Mouse (Mus musculus) heart, adult 2 months (tissue): ENCODE measurements at regions not wholly inside any gene's neighbourhood (a gene's known extent, or its start where the extent isn't known, plus 50 kb on each side); places are given as distances from the start of the nearest gene placed in this dataset.

Experiments
- CTCF ChIP-seq: fragments of 200-600 bp; IDR thresholded peaks from 2 replicates; pipeline ENCODE4 v1.8.1; 2022; ENCODE audit warnings: antibody characterized with exemption, mild to moderate bottlenecking, moderate library complexity
- EP300 ChIP-seq: fragments of 200-500 bp; IDR thresholded peaks from 2 replicates; pipeline ENCODE4 v1.6.1; 2011; ENCODE audit warnings: low read depth, low read length, control low read depth; ENCODE audit not compliant: insufficient read depth
- POLR2A ChIP-seq: fragments of 200-500 bp; IDR thresholded peaks from 2 replicates; pipeline ENCODE4 v1.6.1; 2011; ENCODE audit warnings: mild to moderate bottlenecking, low read depth, low read length, control low read depth; ENCODE audit not compliant: insufficient read depth

GRCm38 (mm10) chr6:100930706-100931105 lies 97.3 kb downstream of the Ppp4r2 start:
- no peak for TF ChIP-seq EP300
- TF ChIP-seq CTCF = no peak
- no peak for TF ChIP-seq POLR2A
